Mouse (Mus musculus) liver, embryonic 14.5 days (tissue): ENCODE measurements around the gene Txnip.

ENCODE experiments used
- CTCF ChIP-seq: IDR thresholded peaks from 2 replicates; pipeline ENCODE4 v1.5.1; 2016; ENCODE audit warnings: antibody characterized with exemption, low read depth, control low read depth
- EP300 ChIP-seq: IDR thresholded peaks from 2 replicates; pipeline ENCODE4 v1.6.1; 2016; ENCODE audit warnings: antibody characterized with exemption, low read depth

DNA sequence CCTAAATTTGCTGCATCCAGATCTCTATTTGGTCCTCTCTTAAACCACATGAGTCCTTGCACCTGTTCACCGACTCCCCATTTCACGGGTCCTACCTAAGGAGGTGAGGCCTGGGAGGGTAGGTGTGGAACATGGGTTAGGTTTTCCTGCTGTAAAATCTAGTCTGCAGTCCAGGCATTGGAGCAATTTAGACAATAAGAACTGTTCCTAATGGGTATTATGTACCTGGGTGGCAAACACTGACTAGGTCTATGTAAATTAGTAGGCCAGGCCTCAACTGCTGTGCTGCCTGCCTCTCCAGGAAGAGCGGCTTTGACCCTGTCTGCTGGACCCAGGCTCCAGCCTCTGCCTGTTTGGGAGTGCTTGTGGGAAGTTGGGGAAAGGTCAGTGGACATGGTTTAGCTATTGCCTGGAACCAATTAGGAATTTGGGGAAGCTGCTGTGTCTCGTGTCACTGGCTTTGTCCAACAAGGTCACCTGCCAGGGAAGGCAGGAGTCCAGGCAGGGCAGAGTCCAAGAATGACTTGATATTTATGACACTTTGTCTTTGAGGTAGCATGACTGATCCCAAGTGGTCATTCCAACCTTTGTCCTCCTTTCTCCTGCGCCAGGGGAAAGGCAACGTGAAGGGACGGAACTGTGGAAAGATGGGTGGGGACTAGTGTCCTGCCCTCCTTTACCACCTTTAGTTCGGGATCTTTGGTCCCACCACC, 17.7 kb downstream of the Txnip start:
- no peak for TF ChIP-seq CTCF
- no peak for TF ChIP-seq EP300
